Mouse (Mus musculus) layer of hippocampus, adult 18-20 months (tissue): ENCODE results near the gene Sik2. TPM values are rescaled to one million over a fixed set of nuclear protein-coding genes. Genes with fewer than 3 reads are reported as not detected.

Experiments
- DNase-seq, 2 experiments: peaks; one replicate each; pipeline ENCODE4 v3.0.0; 2022; ENCODE audit warnings: low spot score in 2 of 2
- total RNA-seq, 2 experiments: library from RNA; stranded (reverse); gene quantifications; 2 replicates each; pipeline ENCODE4 v1.2.3; 2021

The Sik2 gene
- total RNA-seq, 2 experiments from 2014 or later: 42.6 to 48.2 TPM

DNA sequence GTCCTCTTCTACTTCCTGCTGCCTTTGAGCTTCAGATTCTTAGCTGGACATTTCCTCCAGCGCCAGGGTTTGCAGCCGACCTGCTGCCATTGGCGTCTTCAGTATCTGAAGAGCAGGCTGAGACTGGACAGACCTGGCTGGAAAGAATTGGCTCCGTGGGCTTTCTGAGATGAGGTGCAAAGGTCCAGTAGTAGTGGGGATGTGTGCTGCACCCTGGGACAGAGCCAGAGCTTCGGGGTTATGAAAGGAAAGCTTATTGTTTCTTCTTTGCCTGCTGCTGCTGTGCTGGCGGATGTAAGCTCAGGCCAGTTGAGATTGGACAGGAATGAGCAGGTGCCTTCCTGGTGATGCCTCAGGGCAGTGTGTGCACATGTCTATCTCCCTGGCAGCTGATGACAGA, 134.8 kb downstream of the Sik2 start:
- no peak for DNase-seq

DNA sequence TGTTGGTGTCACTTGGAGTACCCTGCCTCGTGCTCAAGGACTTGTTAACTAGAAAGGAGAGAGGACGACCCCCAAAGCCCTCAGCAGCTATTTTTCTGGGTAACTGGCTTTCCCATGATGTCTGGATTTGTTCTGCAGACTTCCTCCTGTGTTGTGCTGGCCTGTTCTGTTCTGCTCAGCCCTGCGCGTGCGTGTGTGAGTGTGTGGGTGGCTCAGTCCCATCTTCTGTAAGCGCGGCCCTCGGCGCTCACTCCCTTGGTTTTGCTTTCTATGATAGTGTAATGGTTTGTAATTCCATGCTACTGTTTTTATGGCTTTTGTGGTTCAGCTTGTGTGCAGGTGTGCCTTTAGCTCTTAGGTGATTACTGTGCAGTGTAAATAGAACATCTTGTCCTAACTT, 135.7 kb downstream of the Sik2 start:
- peak in 1 of 2 experiments; percentile 54 for DNase-seq

DNA sequence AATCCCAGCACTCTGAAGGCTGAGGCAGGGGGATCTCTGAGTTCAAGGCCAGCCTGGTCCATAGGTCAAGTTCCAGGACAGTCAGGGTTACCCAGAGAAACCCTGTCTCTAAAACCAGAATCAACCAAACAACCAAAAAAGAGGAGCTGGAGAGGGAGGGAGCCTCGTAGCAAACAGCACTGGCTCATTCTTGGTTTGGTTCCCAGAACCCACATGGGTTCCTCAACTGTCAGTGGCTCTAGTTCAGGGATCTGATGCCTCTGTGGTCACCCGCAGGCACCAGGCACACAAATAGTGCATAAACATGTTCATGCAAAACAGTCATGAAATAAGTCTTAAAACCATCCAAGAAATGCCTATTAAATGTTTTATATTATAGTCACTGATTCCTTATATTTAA, 140.7 kb downstream of the Sik2 start:
- no peak for DNase-seq

DNA sequence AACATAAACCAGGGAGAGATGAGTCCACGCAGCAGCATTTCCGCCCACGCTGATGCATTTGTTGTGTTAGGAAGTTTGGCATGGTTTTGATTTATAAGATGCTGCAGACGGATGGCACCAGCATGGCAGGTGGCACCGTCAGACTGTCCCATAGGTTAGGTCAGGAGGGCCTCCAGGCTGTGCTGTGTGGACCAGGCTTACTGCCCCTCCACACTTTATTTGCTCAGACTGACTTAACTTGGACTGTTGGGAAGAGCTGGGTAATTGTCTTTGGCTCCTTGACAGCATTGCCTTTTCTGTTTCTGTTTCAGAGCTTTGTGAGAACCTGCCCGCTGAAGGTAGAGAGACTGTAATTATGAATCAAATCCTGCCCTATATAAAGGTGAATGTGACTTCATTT, 141.9 kb downstream of the Sik2 start:
- peak in 1 of 2 experiments; percentile 36 for DNase-seq

DNA sequence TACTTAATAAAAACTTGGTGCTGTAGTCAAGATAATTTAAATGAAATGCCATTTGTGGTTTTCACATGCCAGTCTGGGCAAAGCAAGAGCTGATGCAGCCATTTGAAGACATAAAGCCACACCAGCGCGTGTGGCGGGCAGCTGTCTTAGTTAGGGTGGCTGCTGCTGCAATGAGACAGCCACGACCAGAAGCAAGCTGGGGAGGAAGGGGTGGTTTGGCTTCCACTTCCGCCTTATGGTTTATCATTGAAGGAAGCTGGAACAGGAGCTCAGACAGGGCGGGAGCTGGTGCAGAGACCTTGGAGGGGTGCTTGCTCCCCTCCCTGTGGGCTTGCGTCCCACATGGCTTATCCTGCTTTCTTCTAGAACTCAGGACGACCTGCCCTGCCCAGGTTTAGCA, 143.1 kb downstream of the Sik2 start:
- no peak for DNase-seq

DNA sequence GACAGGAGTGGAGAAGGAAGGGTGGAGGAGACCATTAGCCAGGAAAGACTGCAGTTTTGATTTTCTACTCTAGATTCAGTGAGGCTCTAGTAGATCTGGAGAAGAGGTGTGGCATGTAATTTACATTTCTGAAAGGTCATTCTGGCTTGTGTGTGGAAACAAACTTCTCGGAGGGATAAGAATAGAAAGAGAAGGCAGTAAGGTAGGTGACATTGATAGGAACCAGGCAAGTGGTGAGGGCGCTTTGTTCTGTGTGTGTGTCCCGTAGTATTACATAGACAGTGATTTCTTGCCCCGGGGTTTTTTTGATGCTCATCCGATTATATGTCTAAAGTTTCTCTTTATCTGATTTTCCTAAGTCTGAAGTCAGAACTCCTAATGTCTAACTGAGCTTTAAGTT, 144.0 kb downstream of the Sik2 start:
- DNase-seq: no peak

DNA sequence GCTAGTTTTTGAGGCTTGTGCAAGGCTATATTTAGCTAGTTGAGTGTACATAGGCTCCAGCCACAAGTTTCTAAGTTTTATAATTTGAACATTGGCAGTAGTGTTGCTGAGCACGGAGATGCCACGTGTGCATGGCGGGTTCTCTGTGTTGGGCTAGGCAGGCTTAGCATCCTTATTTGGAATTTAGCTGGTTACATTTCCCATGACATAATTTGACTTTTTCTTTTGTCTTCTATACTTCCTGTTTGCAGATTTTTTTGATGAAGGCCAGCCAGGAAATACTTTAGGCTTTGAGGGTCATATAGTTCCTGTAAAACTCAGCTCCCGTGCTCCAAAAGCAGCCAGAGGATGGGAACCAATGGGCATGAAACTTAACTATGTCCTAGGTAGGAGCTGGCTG, 145.0 kb downstream of the Sik2 start:
- no peak for DNase-seq

DNA sequence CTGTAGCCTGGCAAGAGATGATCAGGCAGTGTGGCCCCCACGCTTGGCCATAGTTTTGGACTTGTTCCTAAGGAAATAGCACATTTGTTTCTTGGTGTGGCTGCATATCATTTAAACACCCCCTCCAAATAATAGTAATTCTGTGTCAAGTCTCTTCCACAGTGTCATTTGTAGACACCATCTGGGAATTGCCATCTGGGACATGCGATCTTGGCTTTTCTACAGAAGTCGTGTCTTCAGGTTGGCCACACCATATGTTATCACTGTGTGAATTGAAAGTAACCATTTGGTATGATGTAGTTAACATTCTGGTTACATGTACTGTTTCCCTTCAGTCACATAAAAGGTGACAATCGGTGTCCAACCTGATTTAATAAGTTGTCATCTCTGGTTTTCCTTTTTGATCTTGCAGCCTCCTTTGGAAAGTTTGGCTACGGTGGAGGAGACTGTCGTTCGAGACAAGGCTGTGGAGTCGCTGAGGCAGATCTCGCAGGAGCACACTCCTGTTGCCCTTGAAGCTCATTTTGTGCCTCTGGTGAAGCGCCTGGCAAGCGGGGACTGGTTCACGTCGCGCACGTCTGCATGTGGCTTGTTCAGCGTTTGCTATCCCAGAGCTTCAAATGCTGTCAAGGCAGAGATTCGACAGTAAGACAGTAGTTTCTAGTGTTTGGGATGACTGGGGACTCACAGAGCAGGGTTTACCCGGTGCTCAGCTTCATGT, 147.6 kb downstream of the Sik2 start:
- DNase-seq: peak; percentile 59 to 79

DNA sequence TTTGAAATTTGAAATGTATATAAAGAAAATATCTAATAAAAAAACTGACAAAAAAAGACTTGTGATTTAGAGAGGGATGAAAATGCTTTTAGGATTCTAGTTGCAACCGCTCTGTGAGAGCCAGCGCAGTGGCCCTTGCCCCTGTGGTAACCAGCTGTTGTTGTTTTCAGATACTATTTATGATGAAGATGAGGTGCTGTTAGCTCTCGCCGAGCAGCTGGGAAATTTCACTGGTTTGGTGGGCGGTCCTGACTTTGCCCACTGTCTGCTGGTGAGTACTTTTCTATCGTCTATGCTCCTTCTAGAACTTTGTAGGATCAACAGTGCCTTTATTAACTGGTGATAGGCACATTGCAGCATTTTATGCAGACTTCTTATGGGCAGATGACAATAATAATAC, 150.2 kb downstream of the Sik2 start:
- DNase-seq: no peak

DNA sequence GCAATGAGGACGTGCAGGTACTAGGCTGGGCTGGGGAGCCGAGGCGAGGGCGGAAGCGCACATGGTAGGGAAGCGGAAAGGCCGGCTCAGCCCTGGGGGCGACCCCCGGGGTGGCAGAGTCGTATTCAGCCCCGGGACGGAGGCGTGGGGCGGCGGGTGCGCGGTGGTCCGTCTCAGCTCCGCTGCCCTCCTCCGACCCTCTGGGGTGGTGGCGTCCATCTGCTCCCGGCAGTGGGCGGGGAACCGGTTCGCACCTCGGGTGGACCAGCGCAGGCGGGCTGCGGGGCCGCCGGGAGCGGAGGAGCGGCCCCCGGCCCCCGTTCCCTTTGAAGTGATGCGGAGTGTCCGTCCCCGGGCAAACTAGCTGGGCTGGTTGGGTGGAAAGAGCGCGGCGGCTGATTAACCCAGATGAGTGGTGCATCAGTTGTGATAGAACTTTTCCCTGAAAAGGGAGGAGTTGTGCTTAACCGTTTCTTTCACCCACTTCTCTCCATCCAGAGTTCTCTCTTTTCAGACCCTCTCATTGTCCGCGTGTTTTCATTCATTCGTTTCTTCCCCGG, 151.7 kb downstream of the Sik2 start:
- DNase-seq: no peak

DNA sequence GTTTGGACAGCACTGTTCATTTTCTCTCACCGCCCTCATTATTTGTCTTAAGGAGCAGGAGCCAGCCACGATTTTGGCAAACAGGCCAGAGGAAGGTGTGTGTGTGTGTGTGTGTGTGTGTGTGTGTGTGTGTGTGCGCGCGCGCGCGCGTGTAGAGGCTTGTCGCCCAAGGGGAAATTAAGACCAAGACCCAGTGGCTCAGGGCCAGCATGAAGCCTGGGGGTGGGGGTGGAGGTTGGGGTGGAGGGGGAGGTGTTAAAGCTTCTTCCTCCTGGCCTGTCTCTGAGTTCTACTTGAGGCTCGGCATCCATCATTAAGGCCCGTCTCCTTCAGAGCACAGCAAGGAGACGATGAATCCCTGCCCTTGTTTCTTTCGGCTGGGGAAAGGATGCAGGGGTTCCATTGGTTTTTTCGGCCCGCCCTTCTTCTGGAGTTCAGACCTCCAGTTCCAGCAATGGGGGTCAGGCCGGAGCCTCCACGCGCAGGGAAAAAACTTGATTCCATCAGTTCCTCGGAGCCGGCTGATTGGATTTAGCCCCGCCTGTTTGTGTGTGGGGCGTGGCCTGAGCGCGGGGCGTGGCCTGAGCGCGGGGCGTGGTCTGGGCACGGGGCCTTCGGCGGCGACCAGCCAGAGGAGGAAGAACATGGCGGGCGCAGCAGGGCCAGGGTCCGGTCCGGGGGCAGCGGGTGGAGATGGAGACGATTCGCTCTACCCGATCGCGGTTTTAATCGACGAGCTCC, 152.4 kb downstream of the Sik2 start:
- peak; percentile 84 to 93 for DNase-seq

DNA sequence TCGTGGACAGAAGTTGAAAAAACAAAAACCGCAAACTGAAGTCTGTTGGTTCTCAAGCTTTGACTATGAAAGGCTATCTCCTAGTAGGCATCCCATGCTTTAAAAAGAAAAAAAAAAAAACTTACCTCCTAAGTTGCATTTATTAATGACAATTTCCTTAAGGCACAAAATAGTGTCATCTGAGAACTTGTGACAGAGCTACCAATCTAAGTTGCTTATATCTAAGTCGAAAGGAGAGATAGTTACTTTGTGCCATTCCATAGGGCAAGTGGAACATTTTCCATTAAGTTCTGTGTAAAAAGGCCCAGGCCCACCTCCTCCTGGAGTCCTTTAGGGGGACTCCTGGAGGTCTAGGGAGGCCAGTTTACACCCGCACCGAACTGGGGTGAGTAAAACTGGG, 153.1 kb downstream of the Sik2 start:
- no peak for DNase-seq

DNA sequence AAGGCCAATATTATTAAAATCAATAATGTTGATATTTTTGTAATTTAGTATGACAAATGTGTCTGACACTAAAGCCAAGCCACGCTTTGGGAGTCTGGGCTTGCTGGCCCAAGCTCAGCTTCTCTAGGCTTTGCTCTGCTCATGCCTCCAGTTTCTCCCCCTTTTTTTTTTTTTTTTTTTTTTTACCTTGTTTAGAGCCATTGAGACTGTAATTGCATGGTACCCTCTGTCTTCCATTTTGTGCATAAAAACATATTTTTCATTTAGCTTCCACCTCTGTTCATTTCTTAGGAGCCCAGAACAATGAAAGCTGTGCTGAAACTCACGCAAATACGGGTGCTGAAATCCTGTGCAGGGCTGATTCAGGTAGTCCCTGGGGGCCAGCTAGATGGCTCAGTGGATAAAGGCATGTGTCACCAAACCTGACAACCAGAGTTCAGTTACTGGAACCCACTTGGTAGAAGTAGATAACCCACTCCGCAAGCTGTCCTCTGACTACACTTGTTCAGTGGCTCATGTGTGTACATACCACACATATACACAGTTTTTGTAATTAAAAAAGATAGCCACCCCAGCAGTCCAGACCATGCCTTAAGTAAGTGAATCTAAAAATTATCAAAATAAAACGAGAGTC, 153.6 kb downstream of the Sik2 start:
- no peak for DNase-seq

DNA sequence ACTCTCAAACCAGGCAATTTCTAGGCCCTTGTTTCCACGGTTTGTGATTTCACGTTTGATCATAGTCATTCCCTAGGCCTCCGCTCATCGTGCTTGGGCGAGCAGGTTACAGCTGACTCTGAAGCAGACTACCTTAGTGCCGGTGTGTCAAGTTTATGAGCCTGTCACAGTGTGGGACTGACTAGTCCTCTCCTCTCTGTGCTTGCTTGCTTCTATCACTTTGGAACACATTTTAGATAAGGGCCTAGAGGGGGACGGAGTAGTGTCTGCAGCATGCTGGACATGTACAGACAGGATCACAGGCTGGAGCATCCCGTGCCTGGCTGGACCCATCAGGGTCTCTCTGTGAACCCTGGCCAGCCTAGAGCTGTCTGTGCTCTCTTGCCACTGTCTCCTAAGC, 154.5 kb downstream of the Sik2 start:
- no peak for DNase-seq

DNA sequence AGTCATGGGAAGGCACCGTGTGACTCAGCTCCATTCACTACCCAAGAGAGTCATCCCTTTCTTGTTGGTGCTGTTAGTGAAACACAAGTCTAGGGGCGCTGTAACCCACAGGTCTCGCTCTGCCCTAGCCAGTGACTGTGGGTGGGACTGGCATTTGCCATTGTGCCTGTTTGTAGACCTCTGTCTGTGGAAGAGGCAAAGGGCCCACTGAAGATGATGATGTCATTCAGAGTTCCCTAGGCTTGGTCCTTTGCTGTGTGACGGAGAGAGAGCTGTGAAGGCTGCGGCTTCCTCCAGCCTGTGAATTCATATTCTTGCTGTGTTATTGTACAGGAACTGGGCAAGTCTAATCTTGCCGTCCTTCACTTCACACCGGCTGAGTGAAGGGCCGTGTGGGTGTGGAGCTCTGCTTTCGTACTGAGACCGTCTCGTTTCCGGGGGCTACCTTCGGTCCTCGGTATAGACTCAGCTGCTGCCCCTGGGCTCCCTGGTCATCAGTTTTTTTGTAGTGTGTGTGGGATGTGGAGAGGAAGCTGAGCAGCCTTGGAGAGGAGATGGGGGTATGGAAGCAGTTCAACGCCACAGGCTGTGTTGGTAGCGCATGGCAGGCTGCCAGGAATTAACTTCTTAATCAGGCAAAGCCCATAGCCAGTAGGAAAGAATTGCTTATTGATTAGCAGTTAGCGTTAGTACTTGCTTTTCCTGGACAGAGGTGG, 156.1 kb downstream of the Sik2 start:
- DNase-seq: no peak

DNA sequence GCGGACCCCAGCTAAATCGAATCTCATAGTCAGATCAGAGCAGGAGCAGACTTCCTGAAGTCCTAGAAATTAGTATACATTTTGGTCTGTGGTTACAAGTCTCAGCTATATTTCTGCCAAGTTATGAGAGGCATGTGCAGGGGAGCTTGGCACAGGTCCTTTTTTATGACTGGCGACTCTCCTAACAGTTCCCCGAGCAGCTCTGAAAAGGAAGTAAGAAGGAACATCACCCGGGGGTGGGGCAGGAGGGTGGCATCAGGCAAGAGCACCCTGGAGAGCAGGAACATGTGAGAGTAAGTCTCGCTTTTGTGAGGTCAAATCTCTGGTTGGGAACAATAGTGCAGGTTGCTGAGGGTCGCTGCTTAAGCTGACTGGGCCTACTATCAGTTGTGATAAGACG, 158.2 kb downstream of the Sik2 start:
- no peak for DNase-seq

DNA sequence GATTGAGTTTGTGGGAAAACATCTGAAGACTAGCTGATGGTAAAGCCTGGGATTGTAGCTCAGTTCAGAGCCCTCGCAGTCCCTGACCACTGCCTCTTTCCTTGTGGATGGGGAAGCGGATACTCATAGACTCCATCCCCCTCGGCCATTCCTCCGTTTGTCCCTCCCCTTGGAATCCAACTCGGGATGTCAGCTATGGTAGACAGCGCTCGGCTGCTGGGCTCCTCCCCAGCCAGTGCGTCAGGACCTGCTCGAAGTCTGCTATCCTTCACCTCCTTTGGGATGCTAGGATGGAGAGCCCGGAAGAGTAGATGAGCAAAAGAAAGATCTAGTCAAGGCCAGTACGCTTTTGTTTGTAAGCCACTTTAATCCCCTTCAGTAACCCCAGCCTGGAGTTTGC, 158.6 kb downstream of the Sik2 start:
- DNase-seq: no peak

DNA sequence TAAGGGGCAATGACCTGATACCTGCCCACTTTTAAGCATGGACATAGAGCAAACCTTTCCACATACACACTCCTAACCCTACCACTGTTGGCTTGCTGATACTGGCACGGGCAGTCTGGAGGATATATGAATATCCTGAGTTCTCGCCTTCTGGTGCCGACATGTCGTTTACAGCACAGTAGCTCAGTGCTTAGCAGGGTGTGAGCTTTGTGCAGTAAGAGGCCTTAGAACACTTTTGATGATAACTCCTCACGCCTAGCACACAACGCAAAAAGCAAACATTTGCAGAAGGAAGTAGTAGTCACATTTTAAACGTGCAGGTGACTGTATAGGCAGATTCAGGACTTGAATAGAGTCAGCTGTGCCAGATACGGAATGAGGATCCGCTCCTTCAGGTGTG, 159.1 kb downstream of the Sik2 start:
- DNase-seq: no peak

DNA sequence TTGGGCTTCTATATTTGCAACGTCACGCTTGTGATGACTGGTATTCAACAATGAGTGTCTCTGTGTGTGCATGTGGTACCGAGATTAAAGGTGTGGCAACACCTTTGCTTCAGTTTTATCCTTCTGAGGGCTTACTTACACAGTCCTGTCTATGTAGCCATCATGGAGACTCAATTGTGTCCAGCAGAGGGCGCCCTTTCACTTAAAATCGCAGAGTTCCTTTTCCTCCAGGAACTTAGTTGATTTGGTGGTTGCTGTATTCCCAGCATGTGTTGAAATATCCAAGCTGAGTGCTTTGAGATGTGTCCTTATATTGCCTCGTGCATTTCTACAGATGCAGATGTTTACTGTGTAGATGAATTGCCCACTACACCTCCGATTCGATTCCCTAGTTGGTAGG, 159.6 kb downstream of the Sik2 start:
- peak; percentile 80 to 97 for DNase-seq

DNA sequence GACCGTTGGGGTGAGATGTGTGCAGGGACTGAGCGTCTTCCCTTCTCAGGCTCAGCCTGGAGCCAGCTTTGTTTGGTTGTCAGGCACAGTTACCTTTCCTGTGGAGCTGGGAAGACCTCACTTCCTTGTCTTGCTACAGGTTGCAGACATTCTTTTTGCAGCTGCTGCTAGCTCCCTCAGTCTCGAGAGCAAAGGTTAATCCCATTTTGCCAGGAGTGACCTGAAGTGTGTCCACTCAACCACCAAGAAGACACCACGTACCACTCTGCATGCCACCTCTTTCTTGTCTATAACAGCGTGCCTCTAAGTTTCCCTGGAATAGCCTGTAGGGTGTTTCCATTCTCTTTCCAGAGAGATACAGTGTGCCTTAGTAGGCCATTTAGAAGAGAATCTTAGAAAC, 160.1 kb downstream of the Sik2 start:
- no peak for DNase-seq

DNA sequence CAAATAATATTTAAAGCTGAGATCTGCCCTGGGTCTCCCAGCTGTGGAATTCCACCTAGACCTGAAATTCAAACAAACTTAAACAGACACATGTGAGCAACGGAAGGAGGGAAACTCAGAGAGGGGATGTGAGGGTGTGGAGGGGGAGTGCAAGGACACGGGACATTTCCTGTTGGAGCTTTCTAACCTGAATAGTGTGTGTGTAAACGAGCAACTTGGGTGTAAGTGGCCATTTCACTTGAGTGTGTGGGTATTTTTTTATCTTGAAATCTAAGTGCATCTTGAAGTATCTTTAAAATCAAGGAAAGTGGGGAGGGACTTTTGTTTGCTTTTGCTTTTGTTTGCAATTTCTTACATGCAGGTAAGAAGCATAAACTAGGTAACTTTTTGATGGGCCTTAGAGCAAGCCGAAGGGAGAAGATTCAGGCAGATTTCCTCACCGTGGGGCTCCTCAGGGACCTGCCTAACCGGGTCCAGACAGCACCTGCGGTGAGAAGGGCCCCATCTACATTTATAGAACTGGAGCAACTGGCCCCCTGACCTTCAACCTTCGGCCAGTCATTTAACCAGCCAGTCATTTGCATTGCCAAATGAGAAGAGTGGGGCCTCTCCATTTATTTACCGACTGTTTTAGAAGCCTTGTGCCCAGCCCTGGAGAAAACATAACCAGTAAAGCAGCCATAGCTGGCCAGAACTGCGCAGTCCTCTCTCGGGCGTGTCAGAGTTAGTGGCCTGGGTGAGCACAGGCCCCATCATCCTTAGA, 161.1 kb downstream of the Sik2 start:
- no peak for DNase-seq
